Mouse (Mus musculus) embryo, embryonic 10.5 days (tissue): Measurements from ENCODE around the gene Pard6b.
"Not testable (repeated sequence)": the region's sequence is repeated elsewhere in the genome, so short reads cannot be mapped to it uniquely, and the experiment has no call there.

Experiments
- DNase-seq: peaks from one replicate; pipeline ENCODE4 v3.0.0-alpha.2; 2015; ENCODE audit warnings: low spot score

Pard6b gene

DNA sequence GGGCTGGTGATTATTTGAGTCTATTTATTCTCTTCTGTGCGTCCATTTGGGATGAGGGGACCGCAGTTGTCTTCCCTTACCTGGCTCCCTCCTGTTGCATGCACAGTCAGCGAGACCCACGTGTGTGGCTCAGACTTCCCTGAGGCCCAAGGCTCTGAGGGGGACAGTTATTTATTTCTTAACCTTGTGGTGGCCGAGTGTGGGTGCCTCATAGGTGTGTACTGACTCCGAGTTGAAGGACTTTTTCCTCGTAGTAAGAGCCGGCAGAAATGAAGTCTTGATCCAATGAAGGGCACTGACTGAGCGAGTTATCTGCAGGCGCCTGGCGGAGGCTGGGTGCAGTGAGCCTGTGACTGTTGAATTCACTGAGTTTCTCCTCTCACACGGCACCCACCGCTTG lies 19.2 kb downstream of the Pard6b start:
- no peak for DNase-seq

GRCm38 (mm10) chr2:168101805-168102204 lies 21.0 kb downstream of the Pard6b start:
- no peak for DNase-seq

GRCm38 (mm10) chr2:168103341-168103740 lies 22.5 kb downstream of the Pard6b start:
- DNase-seq = no peak

GRCm38 (mm10) chr2:168104375-168105144 lies 23.8 kb downstream of the Pard6b start:
- DNase-seq = no peak

DNA sequence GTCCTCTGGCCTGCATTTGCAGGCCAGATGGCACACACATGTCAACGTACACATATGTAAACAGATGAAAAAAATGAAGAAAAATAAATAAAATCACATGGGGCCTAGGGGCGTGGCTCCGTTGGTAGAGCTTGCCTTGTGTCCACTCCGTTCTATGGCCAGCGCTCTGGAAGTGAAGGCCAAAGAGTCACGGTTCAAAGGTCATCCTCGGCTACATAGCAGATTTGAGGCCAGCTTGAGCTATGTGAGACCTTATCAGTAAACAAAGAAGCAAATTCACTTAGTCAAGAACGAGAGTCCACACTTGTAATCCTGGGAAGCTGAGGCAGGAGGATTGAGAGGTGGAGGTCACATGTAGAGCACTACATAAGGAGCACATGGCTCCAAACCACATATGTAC lies 24.5 kb downstream of the Pard6b start:
- DNase-seq = no peak

DNA sequence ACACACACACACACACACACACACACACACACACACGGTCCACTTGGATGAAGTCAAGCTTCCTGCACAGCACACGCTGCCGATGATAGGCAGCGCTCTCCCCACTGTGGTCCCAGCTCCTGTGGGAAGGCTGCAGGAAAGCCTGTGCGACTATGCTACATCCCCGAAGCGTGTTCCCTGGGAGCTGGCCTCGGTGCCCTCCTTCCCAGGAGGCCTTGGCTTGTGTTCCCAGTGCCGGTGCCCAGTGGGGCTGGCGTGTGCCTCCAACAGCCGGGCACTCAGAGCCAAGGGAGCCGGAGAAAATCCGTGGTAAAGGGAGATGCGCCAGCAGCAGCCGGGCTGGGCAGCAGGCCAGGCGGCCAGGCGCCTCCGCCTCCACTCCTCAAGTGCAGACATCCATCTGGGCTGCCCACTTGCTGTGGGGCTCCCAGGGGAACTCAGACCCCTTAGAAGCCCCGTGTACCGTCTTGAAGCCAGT lies 25.9 kb downstream of the Pard6b start:
- DNase-seq = no peak

DNA sequence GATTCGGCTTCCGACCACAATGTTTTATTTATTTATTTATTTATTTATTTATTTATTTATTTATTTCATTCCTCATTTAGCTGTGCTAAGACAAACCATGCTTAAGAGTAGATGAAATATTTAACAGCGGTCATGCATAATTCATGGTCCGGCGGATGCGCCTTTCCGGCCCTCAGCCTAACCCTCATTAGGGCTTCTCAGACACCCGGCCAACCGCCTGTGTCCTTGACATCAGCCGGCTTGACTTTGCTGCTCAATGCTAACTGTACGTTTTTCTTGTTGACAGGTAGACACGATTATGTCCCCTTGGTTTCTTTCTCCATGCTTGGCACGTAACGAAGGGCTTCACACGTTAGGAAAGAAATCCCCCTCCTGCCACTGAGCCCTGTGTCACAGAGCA lies 26.6 kb downstream of the Pard6b start:
- DNase-seq = no peak

DNA sequence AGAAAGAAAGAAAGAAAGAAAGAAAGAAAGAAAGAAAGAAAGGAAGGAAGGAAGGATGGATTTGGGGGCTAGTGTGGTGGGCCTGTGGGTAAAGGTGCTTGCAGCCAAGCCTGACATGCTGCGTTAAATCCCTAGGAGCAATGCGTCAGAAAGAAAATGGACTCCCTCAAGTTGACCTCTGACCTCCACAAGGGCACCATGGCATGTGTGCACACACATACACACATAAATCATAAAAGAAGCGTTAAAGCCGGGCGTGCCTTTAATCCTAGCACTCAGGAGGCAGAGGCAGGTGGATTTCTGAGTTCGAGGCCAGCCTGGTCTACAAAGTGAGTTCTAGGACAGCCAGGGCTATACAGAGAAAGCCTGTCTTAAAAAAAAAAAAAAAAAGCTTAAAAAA lies 27.1 kb downstream of the Pard6b start:
- DNase-seq = not testable (repeated sequence)

DNA sequence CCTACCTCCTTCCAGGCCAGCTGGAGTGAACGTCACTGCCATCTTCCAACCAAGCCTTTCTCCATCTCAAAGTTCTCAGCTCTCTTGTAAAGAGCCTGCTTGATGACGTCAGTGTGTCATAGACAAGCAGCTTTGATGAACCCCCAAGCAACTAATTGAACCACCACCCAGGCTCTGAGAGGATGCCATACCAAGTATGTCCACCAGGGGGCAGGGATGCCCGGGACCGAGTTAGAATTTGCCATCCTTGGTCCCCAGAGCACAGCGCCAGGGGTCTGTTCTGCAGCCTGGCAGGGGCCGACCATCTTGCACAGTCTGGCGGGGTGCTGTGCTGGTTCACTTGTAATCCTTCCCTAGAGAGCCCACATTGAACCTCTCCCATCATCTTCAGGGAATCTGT lies 31.1 kb downstream of the Pard6b start:
- peak; percentile 81 for DNase-seq

GRCm38 (mm10) chr2:168113263-168113662 lies 32.5 kb downstream of the Pard6b start:
- no peak for DNase-seq

DNA sequence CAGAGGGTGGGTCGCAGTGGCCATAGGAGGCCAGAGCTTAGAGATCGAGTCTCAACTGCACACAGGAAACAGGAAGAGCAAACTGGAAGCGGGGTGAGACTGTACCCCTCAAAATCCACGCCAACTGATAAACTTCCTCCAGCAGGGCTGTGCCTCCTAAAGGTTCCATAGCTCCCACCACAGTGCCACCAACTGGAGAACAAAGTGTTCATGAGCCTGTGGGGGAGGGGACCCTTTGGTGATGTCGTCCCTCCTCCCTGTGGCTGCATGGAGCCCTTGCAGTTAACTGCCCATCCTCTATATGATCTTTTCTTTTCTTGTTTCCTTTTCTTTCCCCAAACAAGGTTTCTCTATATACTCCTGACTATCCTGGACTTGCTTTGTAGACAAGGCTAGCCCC lies 32.9 kb downstream of the Pard6b start:
- no peak for DNase-seq

- peak; percentile 96 for DNase-seq
Measured at GRCm38 (mm10) chr2:168114699-168115350, 34.0 kb downstream of the Pard6b start.

DNA sequence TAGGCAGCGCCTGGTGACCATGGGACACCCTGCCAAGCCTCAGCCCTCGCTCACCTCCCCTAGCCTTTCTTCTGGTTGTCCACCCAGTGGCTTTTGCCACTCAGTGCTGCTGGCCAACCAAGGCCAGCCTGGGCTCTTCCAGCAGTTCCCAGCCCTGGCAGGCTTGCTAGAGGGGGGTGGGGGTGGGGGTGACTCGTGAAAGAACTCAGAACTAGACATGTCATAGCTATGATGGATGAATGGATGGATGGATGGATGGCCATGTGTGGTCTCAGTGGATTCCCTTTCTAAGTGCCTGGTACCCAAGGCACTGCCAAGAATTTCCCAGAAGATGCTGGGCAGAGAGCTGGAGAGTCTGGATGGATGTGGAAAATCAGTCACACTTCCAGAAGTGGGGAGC lies 35.0 kb downstream of the Pard6b start:
- DNase-seq = no peak

DNA sequence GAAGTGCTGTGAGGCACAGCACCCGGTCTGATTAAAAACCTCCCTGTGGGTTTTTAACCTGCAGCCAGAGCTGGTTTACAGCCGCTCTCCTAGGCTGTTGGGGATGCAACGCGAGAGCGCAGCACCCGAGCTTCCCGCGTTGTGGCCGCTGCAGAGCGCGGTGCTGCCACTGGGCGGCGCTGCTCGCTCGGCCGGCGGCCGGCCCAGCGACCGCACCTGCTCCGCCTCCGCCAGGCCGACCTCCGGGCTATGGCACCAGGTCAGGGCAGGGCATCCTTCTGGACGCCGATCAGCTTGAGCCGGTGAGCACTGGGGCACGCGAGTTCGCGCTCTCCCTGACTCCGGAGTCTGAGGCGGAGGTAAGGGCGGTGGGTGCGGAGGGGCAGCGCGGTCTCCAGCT lies 36.3 kb downstream of the Pard6b start:
- DNase-seq = peak; percentile 84

DNA sequence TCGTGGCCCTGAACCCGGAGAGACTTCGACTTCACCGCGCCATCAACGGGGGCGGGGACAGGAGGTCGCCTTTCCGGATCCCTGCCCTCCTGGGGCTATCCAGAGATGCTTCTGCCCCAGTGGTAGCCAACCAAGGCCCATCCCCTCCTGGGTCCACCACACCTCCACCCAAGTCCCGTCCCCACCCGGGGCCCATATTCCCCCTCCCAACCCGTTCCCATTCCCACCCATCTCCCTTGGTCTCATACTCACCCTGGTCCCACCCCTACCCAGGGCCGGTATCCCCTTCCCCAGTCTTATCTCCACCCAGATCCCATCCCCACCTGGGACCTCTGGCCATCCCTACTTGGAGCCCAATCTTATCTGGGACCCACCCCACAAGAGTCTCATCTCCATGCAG lies 36.7 kb downstream of the Pard6b start:
- no peak for DNase-seq

DNA sequence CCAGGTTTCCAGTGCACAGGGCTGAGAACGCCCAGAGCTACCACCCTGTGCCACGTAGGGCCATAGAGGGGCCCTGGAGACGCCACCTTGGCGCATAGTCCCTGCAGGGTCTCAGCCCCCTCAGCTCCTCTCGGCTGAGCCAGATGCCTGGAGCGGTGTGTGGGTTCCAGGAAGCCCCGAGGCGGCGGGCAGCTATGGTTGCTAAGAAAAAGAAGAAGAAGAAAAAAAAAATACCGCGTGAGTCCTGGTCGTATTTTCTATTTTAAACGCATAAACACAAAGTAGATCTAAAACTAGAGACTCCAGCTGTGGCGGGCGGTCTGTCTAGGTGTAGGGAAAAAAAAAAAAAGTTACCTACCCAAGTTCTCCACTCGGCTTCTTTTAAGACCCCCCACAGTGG lies 37.2 kb downstream of the Pard6b start:
- no peak for DNase-seq

DNA sequence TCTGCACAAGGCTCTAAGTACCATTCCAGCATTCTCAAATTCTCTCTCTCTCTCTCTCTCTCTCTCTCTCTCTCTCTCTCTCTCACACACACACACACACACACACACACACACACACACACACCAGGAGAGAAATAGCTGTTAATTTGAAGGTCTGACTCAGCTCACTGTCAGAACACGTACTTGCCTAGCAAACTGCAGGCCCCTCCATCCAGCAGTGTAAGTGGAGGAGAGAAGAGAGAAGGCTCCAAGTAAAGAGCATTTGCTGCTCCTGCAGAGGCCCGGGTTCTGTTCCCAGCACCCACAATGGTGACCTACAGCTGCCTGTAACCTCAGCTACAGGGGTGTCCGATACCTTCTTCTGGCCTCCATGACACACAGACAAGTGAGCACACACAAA lies 37.7 kb downstream of the Pard6b start:
- no peak for DNase-seq

DNA sequence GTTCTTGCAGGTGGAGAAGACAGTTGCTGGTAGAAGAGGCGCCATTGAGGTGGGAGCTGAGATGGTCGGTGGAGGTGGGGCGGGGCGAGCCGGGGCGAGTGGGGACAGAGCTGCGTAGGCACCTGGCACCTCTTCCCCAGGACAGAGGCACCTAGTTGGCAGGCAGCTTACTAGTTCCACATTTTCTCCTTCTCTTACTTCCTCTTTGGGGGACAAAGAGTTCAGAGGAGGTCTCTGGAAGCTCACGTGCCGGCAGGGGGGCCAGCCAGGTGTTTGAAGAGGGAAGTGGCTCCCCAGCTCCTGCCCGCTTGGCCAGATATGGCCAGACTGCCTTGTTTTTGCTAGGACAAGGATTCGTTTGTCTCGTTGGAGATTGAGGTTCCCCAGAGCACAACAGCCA lies 38.3 kb downstream of the Pard6b start:
- DNase-seq = no peak

- DNase-seq = no peak
Measured at GRCm38 (mm10) chr2:168120906-168121305, 40.1 kb downstream of the Pard6b start.

- no peak for DNase-seq
Measured at GRCm38 (mm10) chr2:168123652-168124051, 42.8 kb downstream of the Pard6b start.

DNA sequence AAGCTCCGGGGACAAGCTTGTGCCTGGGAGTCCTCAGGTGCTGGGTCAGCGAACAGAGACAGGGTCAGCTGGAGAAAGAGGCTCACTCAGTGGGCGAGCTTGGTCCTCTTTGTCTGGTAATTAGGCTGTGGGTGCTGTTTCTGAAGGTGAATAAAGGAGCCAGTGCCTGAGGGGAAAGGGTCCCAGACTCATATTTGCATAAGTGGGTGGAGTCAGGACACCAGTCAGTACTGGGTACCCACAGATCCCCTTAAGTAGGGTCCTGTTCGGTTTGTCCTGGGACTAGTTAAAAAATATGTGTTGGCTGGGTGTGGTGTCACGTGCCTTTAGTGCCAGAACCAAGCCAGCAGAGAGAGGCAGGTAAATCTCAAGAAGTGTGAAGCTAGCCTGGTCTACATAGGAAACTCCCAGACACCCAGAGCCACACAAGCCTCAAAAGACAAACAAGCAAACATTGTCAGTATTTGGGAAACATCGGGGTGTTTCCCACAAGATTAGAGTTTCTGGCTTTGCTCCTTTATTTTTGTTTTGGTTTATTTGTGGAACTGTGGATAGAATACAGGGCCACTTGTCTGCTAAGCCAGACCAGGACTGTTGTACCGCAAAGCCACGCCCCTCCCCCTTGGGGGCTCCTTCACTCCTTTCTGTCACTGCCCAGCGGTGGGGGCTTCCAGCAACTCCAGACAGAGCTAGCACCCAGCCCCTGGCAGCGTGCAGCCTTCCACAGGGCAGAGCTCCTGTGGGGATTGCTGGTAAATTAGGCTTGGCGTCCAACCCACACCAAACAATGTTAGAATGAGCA lies 44.7 kb downstream of the Pard6b start:
- no peak for DNase-seq

GRCm38 (mm10) chr2:168127767-168128166 lies 47.0 kb downstream of the Pard6b start:
- no peak for DNase-seq
